Mouse (Mus musculus) heart, postnatal 14 days (tissue): Measurements from ENCODE around the gene Noxo1. TPM values are rescaled to one million over a fixed set of nuclear protein-coding genes. Genes with fewer than 3 reads are reported as not detected.
A peak's percentile ranks its signal among the peaks of the same experiment; 100 is the strongest.

Experiments
- DNase-seq, 2 experiments: peaks; one replicate each; pipeline ENCODE4 v3.0.0; 2021 to 2022
- intact Hi-C: fragments of 180-260 bp; cut with DNase I; formaldehyde crosslinking; loops from one replicate; pipeline ENCODE4 v1.15.1; 2025
- total RNA-seq, 2 experiments: library from RNA; stranded (reverse); gene quantifications; 2 replicates each; pipeline ENCODE4 v1.2.3; 2021

Gene Noxo1
- total RNA-seq, 2 experiments from 2014 or later: 0.96 to 1.0 TPM

- DNase-seq: no peak
- intact Hi-C loops: no loop called here
Observed at GRCm38 (mm10) chr17:24735446-24735845, 39.4 kb downstream of the Noxo1 start.

GRCm38 (mm10) chr17:24736330-24737051 is 40.5 kb downstream of the Noxo1 start, which contains the start of gene Msrb1:
Gene Msrb1 (plus strand): TSS chr17:24736642.
- DNase-seq: peak; percentile 93 to 95
- intact Hi-C loops: no loop called here

- no peak for DNase-seq
- intact Hi-C loops: no loop called here
Observed at GRCm38 (mm10) chr17:24737135-24737810, 41.2 kb downstream of the Noxo1 start.

- intact Hi-C loops: no loop called here
- no peak for DNase-seq
Observed at GRCm38 (mm10) chr17:24738238-24738637, 42.2 kb downstream of the Noxo1 start.

GRCm38 (mm10) chr17:24739926-24740325 is 43.9 kb downstream of the Noxo1 start:
- DNase-seq: no peak
- intact Hi-C loops: no loop called here

- intact Hi-C loops: no loop called here
- no peak for DNase-seq
Observed at GRCm38 (mm10) chr17:24742307-24742706, 46.3 kb downstream of the Noxo1 start.

GRCm38 (mm10) chr17:24743896-24744295 is 47.9 kb downstream of the Noxo1 start:
- intact Hi-C loops: loop anchor here (2.0 kb wide), 1 partner anchor 137 kb away; no protein-coding TSS in a partner anchor

GRCm38 (mm10) chr17:24744381-24744780 is 48.3 kb downstream of the Noxo1 start:
- intact Hi-C loops: loop anchor here (2.0 kb wide), 1 partner anchor 136 kb away; no protein-coding TSS in a partner anchor
- no peak for DNase-seq

More at GRCm38 (mm10) chr17:24743896-24744295, 47.9 kb downstream of the Noxo1 start:
- DNase-seq: no peak

GRCm38 (mm10) chr17:24745526-24746497 is 49.8 kb downstream of the Noxo1 start:
- intact Hi-C loops: loop anchor here (1.0 to 2.0 kb wide), 2 partner anchors 71 to 135 kb away; no protein-coding TSS in a partner anchor
- peak; percentile 81 to 91 for DNase-seq

GRCm38 (mm10) chr17:24746986-24747385 is 51.0 kb downstream of the Noxo1 start:
- DNase-seq: no peak
- intact Hi-C loops: no loop called here

Other genes with a start within 250 kb of the Noxo1 start
- gene E4f1, start 225.9 kb upstream of the Noxo1 start, total RNA-seq: 10 to 100 TPM; 13.6 to 16.2 TPM
- 10 to 100 TPM; 43.2 to 43.4 TPM for gene Pgp, start 225.8 kb upstream of the Noxo1 start, total RNA-seq
- under 1 TPM in 1 of 2 experiments, not detected in 1; 0.38 TPM for gene Bricd5, start 222.3 kb upstream of the Noxo1 start, total RNA-seq
- 10 to 100 TPM in 1 of 2 experiments, 1 to 10 TPM in 1; 10.0 to 10.8 TPM for gene Mlst8, start 217.2 kb upstream of the Noxo1 start, total RNA-seq
- under 1 TPM; 0.10 to 0.43 TPM for gene Caskin1, start 207.6 kb upstream of the Noxo1 start, total RNA-seq
- gene Traf7, start 168.3 kb upstream of the Noxo1 start, total RNA-seq: 10 to 100 TPM; 57.2 to 65.5 TPM
- gene Rab26, start 162.0 kb upstream of the Noxo1 start, total RNA-seq: under 1 TPM; 0.19 to 0.34 TPM
- gene Pkd1, start 146.4 kb upstream of the Noxo1 start, total RNA-seq: 10 to 100 TPM; 58.0 to 63.2 TPM
- 10 to 100 TPM; 76.7 to 88.2 TPM for gene Tsc2, start 63.6 kb upstream of the Noxo1 start, total RNA-seq
- gene Nthl1, start 63.6 kb upstream of the Noxo1 start, total RNA-seq: 1 to 10 TPM; 2.1 to 4.1 TPM
- 100 to 1,000 TPM; 134 TPM for gene Slc9a3r2, start 45.9 kb upstream of the Noxo1 start, total RNA-seq
- not detected for gene Npw, start 37.8 kb upstream of the Noxo1 start, total RNA-seq
- gene Zfp598, start 26.5 kb upstream of the Noxo1 start, total RNA-seq: 10 to 100 TPM; 20.2 to 21.6 TPM
- under 1 TPM in 1 of 2 experiments, not detected in 1; 0.12 TPM for gene Syngr3, start 6.3 kb upstream of the Noxo1 start, total RNA-seq
- gene Gfer, start 78 bp upstream of the Noxo1 start, total RNA-seq: 10 to 100 TPM; 15.9 to 16.2 TPM
- gene Tbl3, start 11.4 kb downstream of the Noxo1 start, total RNA-seq: 10 to 100 TPM; 16.8 to 19.5 TPM
- not detected for gene Rnf151, start 21.8 kb downstream of the Noxo1 start, total RNA-seq
- 100 to 1,000 TPM; 673 to 751 TPM for gene Rps2, start 21.9 kb downstream of the Noxo1 start, total RNA-seq
- gene Ndufb10, start 28.2 kb downstream of the Noxo1 start, total RNA-seq: 100 to 1,000 TPM; 939 to 954 TPM
- 100 to 1,000 TPM; 186 to 197 TPM for gene Rpl3l, start 31.6 kb downstream of the Noxo1 start, total RNA-seq
- 100 to 1,000 TPM; 214 TPM for gene Msrb1, start 40.4 kb downstream of the Noxo1 start, total RNA-seq
- under 1 TPM in 1 of 2 experiments, not detected in 1; 0.29 TPM for gene Hs3st6, start 56.8 kb downstream of the Noxo1 start, total RNA-seq
- gene Meiob, start 108.1 kb downstream of the Noxo1 start, total RNA-seq: not detected
- 100 to 1,000 TPM; 109 to 122 TPM for gene Hagh, start 143.9 kb downstream of the Noxo1 start, total RNA-seq
- gene Fahd1, start 154.1 kb downstream of the Noxo1 start, total RNA-seq: 10 to 100 TPM; 70.8 to 78.1 TPM
- 1 to 10 TPM; 8.3 to 8.4 TPM for gene Igfals, start 169.8 kb downstream of the Noxo1 start, total RNA-seq
- gene Nubp2, start 190.1 kb downstream of the Noxo1 start, total RNA-seq: 10 to 100 TPM; 19.9 to 21.8 TPM
- gene Spsb3, start 190.4 kb downstream of the Noxo1 start, total RNA-seq: 10 to 100 TPM; 32.4 to 39.3 TPM
- 10 to 100 TPM; 17.5 to 17.9 TPM for gene Eme2, start 198.9 kb downstream of the Noxo1 start, total RNA-seq
- gene Mrps34, start 198.9 kb downstream of the Noxo1 start, total RNA-seq: 100 to 1,000 TPM; 108 to 115 TPM
- 10 to 100 TPM; 41.5 to 43.7 TPM for gene Nme3, start 200.3 kb downstream of the Noxo1 start, total RNA-seq
- 10 to 100 TPM; 66.2 to 70.4 TPM for gene Mapk8ip3, start 240.7 kb downstream of the Noxo1 start, total RNA-seq